Mouse (Mus musculus) kidney, embryonic 14.5 days (tissue): ENCODE measurements around the gene Capza3. TPM values are rescaled to one million over a fixed set of nuclear protein-coding genes. Genes with fewer than 3 reads are reported as not detected.
A peak's percentile ranks its signal among the peaks of the same experiment; 100 is the strongest.

Experiments
- ATAC-seq: fragments of 200-750 bp; cut with Nextera tagmentation; 2 replicates; pipeline ENCODE4 v1.8.0; 2017; ENCODE audit warnings: moderate number of reproducible peaks, mild to moderate bottlenecking, moderate TSS enrichment, moderate library complexity; ENCODE audit not compliant: low FRiP score, low TSS enrichment
- H3K27ac ChIP-seq: fragments of 300-500 bp; sonication (generic); 2 replicates; pipeline ENCODE4 v1.5.1; 2014; ENCODE audit warnings: low read depth, mild to moderate bottlenecking, low read length, moderate library complexity, mixed read lengths
- H3K27me3 ChIP-seq: fragments of 300-500 bp; sonication (generic); 2 replicates; pipeline ENCODE4 v1.6.1; 2014; ENCODE audit warnings: mild to moderate bottlenecking, low read length; ENCODE audit not compliant: control insufficient read depth, insufficient read depth
- H3K36me3 ChIP-seq: fragments of 300-500 bp; sonication (generic); 2 replicates; pipeline ENCODE4 v1.6.1; 2014; ENCODE audit warnings: low read length, mixed read lengths; ENCODE audit not compliant: control insufficient read depth, insufficient read depth
- H3K4me1 ChIP-seq: fragments of 300-500 bp; sonication (generic); 2 replicates; pipeline ENCODE4 v1.6.1; 2014; ENCODE audit warnings: low read length, mixed read lengths; ENCODE audit not compliant: control insufficient read depth, insufficient read depth
- H3K4me2 ChIP-seq: fragments of 300-500 bp; sonication (generic); replicated peaks from 2 replicates; pipeline ENCODE4 v1.6.1; 2014; ENCODE audit warnings: low read depth, mild to moderate bottlenecking, low read length
- H3K4me3 ChIP-seq: fragments of 300-500 bp; sonication (generic); 2 replicates; pipeline ENCODE4 v1.5.1; 2014; ENCODE audit warnings: mild to moderate bottlenecking, low read length
- H3K9ac ChIP-seq: fragments of 300-500 bp; sonication (generic); 2 replicates; pipeline ENCODE4 v1.6.1; 2014; ENCODE audit warnings: low read depth, mild to moderate bottlenecking, low read length, moderate library complexity
- H3K9me3 ChIP-seq: fragments of 300-500 bp; sonication (generic); 2 replicates; pipeline ENCODE4 v1.6.1; 2016; ENCODE audit warnings: low read length; ENCODE audit not compliant: control insufficient read depth
- WGBS: fragments of 180-500 bp; shearing (Covaris S2); extraction: QIAGEN DNeasy Blood & Tissue Kit; methylation state at CpG from one replicate; pipeline ENCODE4 v1.1.7; 2014; 5-methylcytosine and 5-hydroxymethylcytosine counted together
- polyA plus RNA-seq: library from polyadenylated mRNA; unstranded; fragments of >200 nt; fragmentation: Nextera tagmentation; extraction: Ambion mirVana; gene quantifications from 2 replicates; pipeline ENCODE4 v1.2.1, GENCODE M21; 2014

Gene Capza3
- not detected in 2 replicates for polyA plus RNA-seq

- no peaks in the 10 kb centered on the region for H3K4me1 ChIP-seq
- H3K9ac ChIP-seq: no peak within 1 kb of the TSS
- H3K27me3 ChIP-seq: no peaks in the 10 kb centered on the region
- H3K9me3 ChIP-seq: no peaks in the 10 kb centered on the region
- H3K4me2 ChIP-seq: no peak within 1 kb of the TSS
- H3K27ac ChIP-seq: no peak within 1 kb of the TSS
- WGBS: 95% methylated on average over 7 of the region's 7 CpGs
- no peak within 1 kb of the TSS for H3K4me3 ChIP-seq
- no peak for ATAC-seq
- no peaks in the 10 kb centered on the region for H3K36me3 ChIP-seq
Observed at GRCm38 (mm10) chr6:140040952-140041351, at the start of gene Capza3. Capza3 (plus strand) TSS chr6:140041252.

DNA sequence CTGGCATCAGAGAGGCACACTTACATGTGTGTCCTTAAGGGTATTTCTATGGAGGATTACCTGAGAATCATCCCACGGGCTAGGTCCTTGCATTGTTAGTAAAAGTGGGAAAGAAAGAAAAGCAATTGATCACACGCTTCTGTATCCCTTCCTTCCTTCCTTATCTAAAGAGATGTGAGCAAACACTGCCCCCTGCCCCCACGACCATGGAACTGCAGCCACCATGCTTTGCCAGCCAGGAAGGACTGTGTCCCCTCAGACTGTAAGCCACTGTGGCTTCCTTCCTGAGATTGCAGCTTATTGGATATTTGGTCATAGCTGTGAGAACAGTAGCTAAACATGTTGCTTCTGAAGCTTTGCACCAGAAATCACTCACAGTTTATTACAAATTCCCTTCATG is 35.9 kb upstream of the Capza3 start:
- WGBS: 80% methylated on average over 3 of the region's 3 CpGs
- Histone ChIP-seq H3K27ac (no peak overlapping the region), H3K9ac (no peak overlapping the region), H3K27me3 (no peaks in the 10 kb centered on the region), H3K4me2 (no peak overlapping the region), H3K4me1 (no peaks in the 10 kb centered on the region), H3K9me3 (no peaks in the 10 kb centered on the region; the same call in 1 of the 2 replicates), H3K36me3 (no peaks in the 10 kb centered on the region), H3K4me3 (no peak overlapping the region)
- ATAC-seq: no peak

DNA sequence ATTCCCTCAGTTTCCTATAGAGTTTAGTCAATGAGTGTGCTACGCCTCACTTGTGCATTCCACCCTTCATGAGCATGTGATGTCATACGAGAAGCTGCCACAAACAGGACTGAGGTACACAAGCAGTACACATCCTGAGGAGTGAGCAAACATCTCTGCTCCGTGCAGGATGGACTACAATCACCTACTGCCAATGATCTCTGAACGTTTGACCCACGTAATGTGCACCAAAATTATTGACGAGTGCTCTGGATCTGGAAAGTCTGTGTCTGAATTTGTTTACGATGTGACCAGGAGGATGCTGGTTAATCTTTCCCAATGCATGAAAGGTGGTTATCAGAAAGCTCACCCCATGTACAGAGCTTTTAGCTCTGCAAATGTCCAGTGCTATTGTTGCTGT is 16.6 kb upstream of the Capza3 start:
- Histone ChIP-seq H3K4me3 (no peak overlapping the region), H3K4me1 (no peaks in the 10 kb centered on the region), H3K9me3 (no peaks in the 10 kb centered on the region), H3K4me2 (no peak overlapping the region), H3K27me3 (no peaks in the 10 kb centered on the region), H3K9ac (no peak overlapping the region), H3K36me3 (no peaks in the 10 kb centered on the region), H3K27ac (no peak overlapping the region)
- no peak for ATAC-seq
- 85% methylated on average over 7 of the region's 7 CpGs for WGBS

DNA sequence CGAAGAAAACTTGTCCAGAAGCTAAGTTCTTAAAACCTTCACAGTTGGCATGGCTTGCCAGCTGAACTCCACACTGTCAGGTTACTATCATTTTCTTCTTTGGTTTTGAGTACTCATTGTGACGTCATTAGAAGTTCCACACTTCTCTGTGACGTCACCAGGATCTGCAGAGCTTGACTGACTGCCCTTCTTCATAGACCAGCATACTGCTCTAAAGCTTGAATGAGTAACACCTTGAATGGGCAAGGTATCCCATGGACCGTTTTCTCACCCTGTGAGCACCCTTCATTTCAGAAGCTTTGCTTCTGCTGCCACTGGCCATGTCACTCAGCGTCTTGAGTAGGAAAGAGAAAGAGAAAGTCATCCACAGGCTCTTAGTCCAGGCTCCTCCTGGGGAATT is 305 bp downstream of the Capza3 start, which contains the start of gene Plcz1:
TSS of gene Plcz1 (minus strand) at position 101 of the 400 bp plus-strand sequence.
- no peak within 1 kb of the TSS for H3K4me3 ChIP-seq
- WGBS: 89% methylated on average over 5 of the region's 5 CpGs
- no peak for ATAC-seq

GRCm38 (mm10) chr6:140051476-140051875 is 10.4 kb downstream of the Capza3 start:
- no peak overlapping the region for H3K9ac ChIP-seq
- WGBS: 59% methylated on average over 5 of the region's 5 CpGs
- H3K4me3 ChIP-seq: no peak overlapping the region
- H3K27me3 ChIP-seq: no peaks in the 10 kb centered on the region
- H3K27ac ChIP-seq: peak overlapping the region; percentile 30; the same call in 1 of the 2 replicates
- ATAC-seq: peak; percentile 52; the same call in 1 of the 2 replicates
- H3K4me1 ChIP-seq: no peaks in the 10 kb centered on the region
- no peaks in the 10 kb centered on the region for H3K36me3 ChIP-seq
- no peak overlapping the region for H3K4me2 ChIP-seq
- no peaks in the 10 kb centered on the region for H3K9me3 ChIP-seq

More for the DNA sequence above, 305 bp downstream of the Capza3 start, which contains the start of gene Plcz1:
- Histone ChIP-seq H3K4me2 (no peak within 1 kb of the TSS), H3K27ac (no peak within 1 kb of the TSS), H3K9ac (no peak within 1 kb of the TSS), H3K27me3 (no peaks in the 10 kb centered on the region), H3K4me1 (no peaks in the 10 kb centered on the region), H3K9me3 (no peaks in the 10 kb centered on the region), H3K36me3 (no peaks in the 10 kb centered on the region)

GRCm38 (mm10) chr6:140054271-140054928 is 13.3 kb downstream of the Capza3 start:
- no peak for ATAC-seq
- WGBS: 75% methylated on average over 5 of the region's 5 CpGs
- Histone ChIP-seq H3K9ac (no peak overlapping the region), H3K27me3 (no peaks in the 10 kb centered on the region), H3K27ac (no peak overlapping the region), H3K4me1 (no peaks in the 10 kb centered on the region), H3K4me3 (no peak overlapping the region), H3K36me3 (no peaks in the 10 kb centered on the region), H3K9me3 (no peaks in the 10 kb centered on the region), H3K4me2 (no peak overlapping the region)

DNA sequence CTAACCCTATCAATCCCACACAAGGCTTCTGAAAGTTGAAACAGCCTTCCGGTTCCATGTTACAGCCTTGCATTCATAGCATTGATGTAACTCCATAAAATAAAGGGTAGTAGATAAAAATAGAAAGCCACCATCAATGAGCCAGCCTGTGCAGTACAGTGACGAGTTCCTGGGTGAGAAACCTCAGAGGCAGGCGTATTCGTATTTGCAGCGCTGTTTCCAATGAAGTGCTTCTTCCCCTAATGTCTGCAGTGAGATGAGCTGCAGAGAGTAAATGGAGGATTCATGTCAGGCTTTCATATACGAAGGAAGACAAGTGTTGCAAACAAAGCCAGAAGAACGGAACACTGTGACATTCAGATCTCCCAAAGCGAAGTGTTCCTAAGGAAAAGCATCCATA is 28.1 kb downstream of the Capza3 start:
- no peak overlapping the region for H3K27ac ChIP-seq
- no peak for ATAC-seq
- no peak overlapping the region for H3K9ac ChIP-seq
- H3K4me2 ChIP-seq: no peak overlapping the region
- no peaks in the 10 kb centered on the region; the same call in 1 of the 2 replicates for H3K9me3 ChIP-seq
- WGBS: 90% methylated on average over 8 of the region's 8 CpGs
- no peaks in the 10 kb centered on the region for H3K36me3 ChIP-seq
- no peaks in the 10 kb centered on the region for H3K4me1 ChIP-seq
- no peak overlapping the region for H3K4me3 ChIP-seq
- H3K27me3 ChIP-seq: no peaks in the 10 kb centered on the region

GRCm38 (mm10) chr6:140080933-140081332 is 39.9 kb downstream of the Capza3 start:
- Histone ChIP-seq H3K27ac (no peak overlapping the region), H3K9ac (no peak overlapping the region), H3K4me1 (no peaks in the 10 kb centered on the region), H3K27me3 (no peaks in the 10 kb centered on the region), H3K4me3 (no peak overlapping the region), H3K4me2 (no peak overlapping the region), H3K36me3 (no peaks in the 10 kb centered on the region), H3K9me3 (no peaks in the 10 kb centered on the region; the same call in 1 of the 2 replicates)
- 86% methylated on average over 7 of the region's 7 CpGs for WGBS
- no peak for ATAC-seq

DNA sequence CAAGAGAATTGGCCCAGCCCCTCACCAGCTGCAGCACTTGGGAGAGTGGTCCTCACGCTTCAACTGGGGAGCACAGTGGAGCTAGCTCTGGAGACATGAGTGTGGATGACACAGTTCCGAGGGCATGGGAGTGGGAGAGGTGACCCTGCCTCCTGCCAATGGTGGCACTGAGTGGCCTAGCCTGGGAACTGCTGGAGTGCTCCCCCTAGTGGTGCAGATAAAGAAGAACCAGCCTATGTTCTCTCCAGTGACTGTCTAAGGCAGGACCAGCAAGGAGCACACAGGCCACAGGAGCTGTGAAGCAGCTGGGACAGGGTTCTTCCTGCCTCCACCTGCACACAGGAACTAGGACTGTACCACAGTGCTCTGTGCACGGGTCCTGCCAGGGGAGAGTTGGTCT is 40.7 kb downstream of the Capza3 start:
- no peaks in the 10 kb centered on the region for H3K4me1 ChIP-seq
- no peaks in the 10 kb centered on the region for H3K27me3 ChIP-seq
- H3K27ac ChIP-seq: no peak overlapping the region
- H3K36me3 ChIP-seq: no peaks in the 10 kb centered on the region
- ATAC-seq: 0 out of 2 replicates have a peak, but pooled peaks have one; percentile 24
- no peaks in the 10 kb centered on the region; the same call in 1 of the 2 replicates for H3K9me3 ChIP-seq
- H3K4me2 ChIP-seq: no peak overlapping the region
- 81% methylated on average over 3 of the region's 3 CpGs for WGBS
- no peak overlapping the region for H3K9ac ChIP-seq
- H3K4me3 ChIP-seq: no peak overlapping the region
